Mouse (Mus musculus): ENCODE results near the gene Sbk2. TPM values are rescaled to one million over a fixed set of nuclear protein-coding genes. Genes with fewer than 3 reads are reported as not detected.
"Not testable (repeated sequence)": the region's sequence is repeated elsewhere in the genome, so short reads cannot be mapped to it uniquely, and the experiment has no call there.

Gene Sbk2
- polyA plus RNA-seq (2012; rRNA removed) (0.01 and 0.02 TPM in 2 replicates), polyA plus RNA-seq (2014; fragmentation: Nextera tagmentation; extraction: Ambion mirVana) (not detected in 2 replicates)

- Histone ChIP-seq H3K4me1 (replicated peaks; ENCODE audit: control insufficient read depth in 2 of 2, insufficient read depth in 2 of 2, low read length in 1 of 2) (no peaks in the 10 kb centered on the region), H3K27me3 (ENCODE audit: control insufficient read depth, insufficient read depth, low read length) (no peaks in the 10 kb centered on the region), H3K4me3 (ENCODE audit: insufficient read depth in 1 of 2, low read depth in 2 of 2, low read length in 2 of 2) (no peak within 1 kb of the TSS), H3K9me3 (ENCODE audit: control insufficient read depth, low read length) (no peaks in the 10 kb centered on the region), H3K4me2 (ENCODE audit: low read depth) (no peak within 1 kb of the TSS), H3K9ac (replicated peaks) (no peak within 1 kb of the TSS), H3K36me3 (replicated peaks; ENCODE audit: control insufficient read depth, insufficient read depth, low read depth) (no peaks in the 10 kb centered on the region), H3K27ac (no peak within 1 kb of the TSS)
- DNase-seq (ENCODE audit: low read depth in 3 of 3, low spot score in 3 of 3) (peak; percentile 17 to 31 (median 20)), ATAC-seq (ENCODE audit: insufficient read depth) (peak; percentile 80; the same call in 1 of the 2 replicates)
- TF ChIP-seq EP300 (IDR thresholded peaks at IDR 0.05; ENCODE audit: low read depth): no peak
- peak; percentile 74 for TF ChIP-seq CTCF (IDR thresholded peaks at IDR 0.05; ENCODE audit: low read depth)
- 3% methylated on average over 10 of the region's 10 CpGs for WGBS (ENCODE audit: insufficient replicate concordance)
Measured at GRCm38 (mm10) chr7:4964272-4964671, at the start of gene Sbk2. Sbk2 (minus strand) TSS chr7:4964406.

- TF ChIP-seq EP300 (IDR thresholded peaks at IDR 0.05; ENCODE audit: low read depth): no peak
- TF ChIP-seq CTCF (IDR thresholded peaks at IDR 0.05; ENCODE audit: low read depth): no peak
- Histone ChIP-seq H3K9ac (replicated peaks) (no peak overlapping the region), H3K27ac (peak overlapping the region; percentile 6; the same call in 1 of the 2 replicates), H3K36me3 (replicated peaks; ENCODE audit: control insufficient read depth, insufficient read depth, low read depth) (peaks cover 52% of the 10 kb centered on the region), H3K4me3 (ENCODE audit: insufficient read depth in 1 of 2, low read depth in 2 of 2, low read length in 2 of 2) (peak overlapping the region; percentile 10 to 16; a peak in 2 of 4 replicates), H3K9me3 (ENCODE audit: control insufficient read depth, low read length) (no peaks in the 10 kb centered on the region; the same call in 1 of the 2 replicates), H3K4me1 (replicated peaks; ENCODE audit: control insufficient read depth in 2 of 2, insufficient read depth in 2 of 2, low read length in 1 of 2) (peaks cover 8 to 12% of the 10 kb centered on the region in 2 experiments), H3K4me2 (ENCODE audit: low read depth) (peak overlapping the region; percentile 82), H3K27me3 (ENCODE audit: control insufficient read depth, insufficient read depth, low read length) (no peaks in the 10 kb centered on the region)
- 80% methylated on average over 27 of the region's 27 CpGs for WGBS (ENCODE audit: insufficient replicate concordance)
- DNase-seq (ENCODE audit: low read depth in 3 of 3, low spot score in 3 of 3) (no peak), ATAC-seq (ENCODE audit: insufficient read depth) (no peak)
Measured at GRCm38 (mm10) chr7:5012681-5013513, 48.7 kb upstream of the Sbk2 start.

- TF ChIP-seq EP300 (IDR thresholded peaks at IDR 0.05; ENCODE audit: low read depth) (no peak), CTCF (IDR thresholded peaks at IDR 0.05; ENCODE audit: low read depth) (peak; percentile 30; the same call in 1 of the 2 replicates)
- H3K27ac ChIP-seq: no peak overlapping the region
- no peak overlapping the region for H3K9ac ChIP-seq (replicated peaks)
- H3K4me2 ChIP-seq (ENCODE audit: low read depth): no peak overlapping the region
- H3K4me3 ChIP-seq (ENCODE audit: insufficient read depth in 1 of 2, low read depth in 2 of 2, low read length in 2 of 2): no peak overlapping the region
- peaks cover 2% of the 10 kb centered on the region in 2 experiments; a peak in 3 of 4 replicates for H3K4me1 ChIP-seq (replicated peaks; ENCODE audit: control insufficient read depth in 2 of 2, insufficient read depth in 2 of 2, low read length in 1 of 2)
- no peaks in the 10 kb centered on the region for H3K9me3 ChIP-seq (ENCODE audit: control insufficient read depth, low read length)
- H3K27me3 ChIP-seq (ENCODE audit: control insufficient read depth, insufficient read depth, low read length): no peaks in the 10 kb centered on the region
- ATAC-seq (ENCODE audit: insufficient read depth): no peak
- peaks cover 52% of the 10 kb centered on the region for H3K36me3 ChIP-seq (replicated peaks; ENCODE audit: control insufficient read depth, insufficient read depth, low read depth)
- 88% methylated on average over 26 of the region's 26 CpGs for WGBS (ENCODE audit: insufficient replicate concordance)
- no peak for DNase-seq (ENCODE audit: low read depth in 3 of 3, low spot score in 3 of 3)
Measured at GRCm38 (mm10) chr7:5008229-5008628, 44.0 kb upstream of the Sbk2 start.

- H3K27ac ChIP-seq; H3K27me3 ChIP-seq (ENCODE audit: control insufficient read depth, insufficient read depth, low read length); H3K36me3 ChIP-seq (replicated peaks; ENCODE audit: control insufficient read depth, insufficient read depth, low read depth); H3K9me3 ChIP-seq (ENCODE audit: control insufficient read depth, low read length); DNase-seq (ENCODE audit: low read depth in 3 of 3, low spot score in 3 of 3); H3K9ac ChIP-seq (replicated peaks); ATAC-seq (ENCODE audit: insufficient read depth); H3K4me2 ChIP-seq (ENCODE audit: low read depth); H3K4me1 ChIP-seq (replicated peaks; ENCODE audit: control insufficient read depth in 2 of 2, insufficient read depth in 2 of 2, low read length in 1 of 2); H3K4me3 ChIP-seq (ENCODE audit: insufficient read depth in 1 of 2, low read depth in 2 of 2, low read length in 2 of 2): not testable (repeated sequence)
- 64% methylated on average over 8 of the region's 8 CpGs for WGBS (ENCODE audit: insufficient replicate concordance)
Measured at GRCm38 (mm10) chr7:5002876-5003275, 38.7 kb upstream of the Sbk2 start.

- DNase-seq (ENCODE audit: low read depth in 3 of 3, low spot score in 3 of 3): no peak
- H3K4me3 ChIP-seq (ENCODE audit: insufficient read depth in 1 of 2, low read depth in 2 of 2, low read length in 2 of 2): no peak overlapping the region
- H3K27me3 ChIP-seq (ENCODE audit: control insufficient read depth, insufficient read depth, low read length): peaks cover 4% of the 10 kb centered on the region; the same call in 1 of the 2 replicates
- H3K4me2 ChIP-seq (ENCODE audit: low read depth): no peak overlapping the region
- no peak for TF ChIP-seq EP300 (IDR thresholded peaks at IDR 0.05; ENCODE audit: low read depth)
- peak; percentile 49 for TF ChIP-seq CTCF (IDR thresholded peaks at IDR 0.05; ENCODE audit: low read depth)
- H3K36me3 ChIP-seq (replicated peaks; ENCODE audit: control insufficient read depth, insufficient read depth, low read depth): no peaks in the 10 kb centered on the region
- H3K4me1 ChIP-seq (replicated peaks; ENCODE audit: control insufficient read depth in 2 of 2, insufficient read depth in 2 of 2, low read length in 1 of 2): no peaks in the 10 kb centered on the region
- H3K9ac ChIP-seq (replicated peaks): no peak overlapping the region
- no peak overlapping the region for H3K27ac ChIP-seq
- ATAC-seq (ENCODE audit: insufficient read depth): no peak
- no peaks in the 10 kb centered on the region for H3K9me3 ChIP-seq (ENCODE audit: control insufficient read depth, low read length)
- WGBS (ENCODE audit: insufficient replicate concordance): 30% methylated on average over 2 of the region's 2 CpGs
Measured at GRCm38 (mm10) chr7:4999876-5000275, 35.7 kb upstream of the Sbk2 start.
